Mouse (Mus musculus) stomach, embryonic 16.5 days (tissue): ENCODE data around the gene Kcnk12. TPM values are rescaled to one million over a fixed set of nuclear protein-coding genes. Genes with fewer than 3 reads are reported as not detected.

Experiments
- ATAC-seq: fragments of 200-750 bp; cut with Nextera tagmentation; 2 replicates; pipeline ENCODE4 v1.8.0; 2017; ENCODE audit warnings: moderate number of reproducible peaks, moderate TSS enrichment; ENCODE audit not compliant: insufficient read depth, low FRiP score
- H3K27ac ChIP-seq: fragments of 300-500 bp; sonication (generic); 2 replicates; pipeline ENCODE4 v1.5.1; 2014; ENCODE audit warnings: low read length
- H3K27me3 ChIP-seq: fragments of 300-500 bp; sonication (generic); 2 replicates; pipeline ENCODE4 v1.6.1; 2014; ENCODE audit warnings: low read length, control low read depth, mixed read lengths; ENCODE audit not compliant: control insufficient read depth, insufficient read depth
- H3K36me3 ChIP-seq: fragments of 300-500 bp; sonication (generic); 2 replicates; pipeline ENCODE4 v1.6.1; 2014; ENCODE audit warnings: low read length; ENCODE audit not compliant: control insufficient read depth, insufficient read depth
- H3K4me1 ChIP-seq: fragments of 300-500 bp; sonication (generic); 2 replicates; pipeline ENCODE4 v1.6.1; 2014; ENCODE audit warnings: low read length, control low read depth, mixed read lengths; ENCODE audit not compliant: control insufficient read depth, insufficient read depth
- H3K4me2 ChIP-seq: fragments of 300-500 bp; sonication (generic); 2 replicates; pipeline ENCODE4 v1.6.1; 2014; ENCODE audit warnings: low read depth, low read length, mixed read lengths
- H3K4me3 ChIP-seq: fragments of 300-500 bp; sonication (generic); replicated peaks from 2 replicates; pipeline ENCODE4 v1.5.1; 2014; ENCODE audit warnings: mild to moderate bottlenecking, low read length
- H3K9ac ChIP-seq: fragments of 300-500 bp; sonication (generic); 2 replicates; pipeline ENCODE4 v1.6.1; 2014; ENCODE audit warnings: low read length
- H3K9me3 ChIP-seq: fragments of 300-500 bp; sonication (generic); replicated peaks from 2 replicates; pipeline ENCODE4 v1.6.1; 2016; ENCODE audit warnings: low read length, control low read depth; ENCODE audit not compliant: control insufficient read depth
- WGBS: fragments of 180-500 bp; shearing (Covaris S2); extraction: QIAGEN DNeasy Blood & Tissue Kit; methylation state at CpG from one replicate; pipeline ENCODE4 v1.1.7; 2014; 5-methylcytosine and 5-hydroxymethylcytosine counted together
- polyA plus RNA-seq: library from polyadenylated mRNA; unstranded; fragments of >200 nt; fragmentation: Nextera tagmentation; extraction: Ambion mirVana; gene quantifications from 2 replicates; pipeline ENCODE4 v1.2.1, GENCODE M21; 2015

The Kcnk12 gene
- polyA plus RNA-seq, 1 experiment from 2014 or later, result not detected

- ATAC-seq, result no peak
- H3K9me3 ChIP-seq, result no peaks in the 10 kb centered on the region
- H3K4me1 ChIP-seq, result peaks cover 17% of the 10 kb centered on the region; the same call in 1 of the 2 replicates
- no peaks in the 10 kb centered on the region for H3K36me3 ChIP-seq
- H3K4me2 ChIP-seq, result no peak overlapping the region
- H3K27me3 ChIP-seq, result peaks cover 51% of the 10 kb centered on the region
- H3K27ac ChIP-seq, result no peak overlapping the region
- no peak overlapping the region for H3K9ac ChIP-seq
- H3K4me3 ChIP-seq, result no peak overlapping the region
- WGBS, result 70% methylated on average over 3 of the region's 3 CpGs
Measured at GRCm38 (mm10) chr17:87799948-87800340, 2.1 kb upstream of the Kcnk12 start.

GRCm38 (mm10) chr17:87799212-87799947 is 1.6 kb upstream of the Kcnk12 start:
- Histone ChIP-seq H3K4me3 (no peak overlapping the region), H3K27ac (no peak overlapping the region), H3K9ac (no peak overlapping the region), H3K9me3 (no peaks in the 10 kb centered on the region), H3K4me2 (no peak overlapping the region), H3K36me3 (no peaks in the 10 kb centered on the region), H3K4me1 (peaks cover 17% of the 10 kb centered on the region; the same call in 1 of the 2 replicates), H3K27me3 (peaks cover 54% of the 10 kb centered on the region)
- ATAC-seq, result no peak
- 60% methylated on average over 13 of the region's 13 CpGs for WGBS

- Histone ChIP-seq H3K27me3 (peaks cover 54% of the 10 kb centered on the region), H3K4me1 (peaks cover 17% of the 10 kb centered on the region; the same call in 1 of the 2 replicates), H3K36me3 (no peaks in the 10 kb centered on the region), H3K9me3 (no peaks in the 10 kb centered on the region), H3K4me2 (peak overlapping the region; percentile 72), H3K9ac (no peak overlapping the region), H3K4me3 (peak overlapping the region; percentile 39), H3K27ac (no peak overlapping the region)
- WGBS, result under 1% methylated on average over 40 of the region's 40 CpGs
- peak; percentile 59; the same call in 1 of the 2 replicates for ATAC-seq
Measured at GRCm38 (mm10) chr17:87798423-87798941, 688 bp upstream of the Kcnk12 start.

GRCm38 (mm10) chr17:87796881-87797416 is 845 bp downstream of the Kcnk12 start:
- Histone ChIP-seq H3K27me3 (peaks cover 54% of the 10 kb centered on the region), H3K9ac (no peak overlapping the region)

GRCm38 (mm10) chr17:87795927-87796714 is 1.7 kb downstream of the Kcnk12 start:
- Histone ChIP-seq H3K9me3 (no peaks in the 10 kb centered on the region), H3K27ac (no peak overlapping the region), H3K9ac (no peak overlapping the region), H3K4me2 (no peak overlapping the region), H3K27me3 (peaks cover 54% of the 10 kb centered on the region), H3K36me3 (no peaks in the 10 kb centered on the region), H3K4me1 (peaks cover 17% of the 10 kb centered on the region; the same call in 1 of the 2 replicates), H3K4me3 (no peak overlapping the region)
- no peak for ATAC-seq
- WGBS, result 27% methylated on average over 12 of the region's 12 CpGs

More at GRCm38 (mm10) chr17:87796881-87797416, 845 bp downstream of the Kcnk12 start:
- Histone ChIP-seq H3K9me3 (no peaks in the 10 kb centered on the region), H3K4me3 (peak overlapping the region; percentile 39), H3K27ac (no peak overlapping the region), H3K4me1 (peaks cover 17% of the 10 kb centered on the region; the same call in 1 of the 2 replicates), H3K36me3 (no peaks in the 10 kb centered on the region), H3K4me2 (peak overlapping the region; percentile 72)
- ATAC-seq, result no peak
- WGBS, result under 1% methylated on average over 70 of the region's 72 CpGs

GRCm38 (mm10) chr17:87794801-87795200 is 3.0 kb downstream of the Kcnk12 start:
- 77% methylated on average over 5 of the region's 5 CpGs for WGBS
- peaks cover 49% of the 10 kb centered on the region for H3K27me3 ChIP-seq
- no peaks in the 10 kb centered on the region for H3K9me3 ChIP-seq
- H3K4me3 ChIP-seq, result no peak overlapping the region
- H3K27ac ChIP-seq, result no peak overlapping the region
- H3K4me2 ChIP-seq, result no peak overlapping the region
- H3K9ac ChIP-seq, result no peak overlapping the region
- peaks cover 17% of the 10 kb centered on the region; the same call in 1 of the 2 replicates for H3K4me1 ChIP-seq
- no peaks in the 10 kb centered on the region for H3K36me3 ChIP-seq
- no peak for ATAC-seq

- Histone ChIP-seq H3K9ac (no peak overlapping the region), H3K27ac (no peak overlapping the region), H3K4me2 (no peak overlapping the region), H3K9me3 (no peaks in the 10 kb centered on the region), H3K4me3 (no peak overlapping the region), H3K27me3 (peaks cover 35% of the 10 kb centered on the region), H3K4me1 (peaks cover 15% of the 10 kb centered on the region; the same call in 1 of the 2 replicates), H3K36me3 (no peaks in the 10 kb centered on the region)
- peak; percentile 78; the same call in 1 of the 2 replicates for ATAC-seq
- WGBS, result 43% methylated on average over 5 of the region's 5 CpGs
Measured at GRCm38 (mm10) chr17:87793331-87793730, 4.5 kb downstream of the Kcnk12 start.

GRCm38 (mm10) chr17:87792623-87793315 is 5.0 kb downstream of the Kcnk12 start:
- Histone ChIP-seq H3K9ac (no peak overlapping the region), H3K4me1 (peaks cover 12% of the 10 kb centered on the region; the same call in 1 of the 2 replicates), H3K9me3 (no peaks in the 10 kb centered on the region), H3K4me3 (no peak overlapping the region), H3K36me3 (no peaks in the 10 kb centered on the region), H3K27me3 (peaks cover 29% of the 10 kb centered on the region), H3K4me2 (no peak overlapping the region), H3K27ac (no peak overlapping the region)
- 60% methylated on average over 12 of the region's 12 CpGs for WGBS
- ATAC-seq, result no peak
